Mouse (Mus musculus) leukemia stem cell, adult 10-12 weeks (primary cell): ENCODE measurements around the gene Fgf3. TPM values are rescaled to one million over a fixed set of nuclear protein-coding genes. Genes with fewer than 3 reads are reported as not detected.

Source experiments
- polyA plus RNA-seq: library from polyadenylated mRNA; stranded (reverse); fragments of >175 nt; gene quantifications from 2 replicates; pipeline ENCODE4 v1.2.3, GENCODE M21; 2012; ENCODE audit warnings: low replicate concordance

Gene Fgf3
- polyA plus RNA-seq, result 0.10 and 0.16 TPM in 2 replicates

GRCm38 (mm10) chr7:144837891-144838488 lies at the start of gene Fgf3:
Fgf3 (plus strand) TSS chr7:144838083.

GRCm38 (mm10) chr7:144847067-144847466 lies 9.2 kb downstream of the Fgf3 start, which contains the start of gene Fgf4:
Fgf4 (plus strand) TSS chr7:144847367.

Other genes starting within 250 kb of the Fgf3 start
- gene Ano1, start 86.1 kb upstream of the Fgf3 start, polyA plus RNA-seq, result 4.5 and 8.2 TPM in 2 replicates
- gene Fgf4, start 9.3 kb downstream of the Fgf3 start, polyA plus RNA-seq, result not detected in 2 replicates
- gene Fgf15, start 58.4 kb downstream of the Fgf3 start, polyA plus RNA-seq, result 0.10 TPM in 1 of 2 replicates, not detected in the other
- gene LTO1, start 77.0 kb downstream of the Fgf3 start, polyA plus RNA-seq, result 5.4 and 6.9 TPM in 2 replicates
- 3.8 and 4.8 TPM in 2 replicates for gene Ccnd1, start 101.8 kb downstream of the Fgf3 start, polyA plus RNA-seq